Mouse (Mus musculus) thymus, postnatal 10 days (tissue): ENCODE measurements around the gene Fbxo48.

Experiments used
- DNase-seq, 2 experiments: peaks; one replicate each; pipeline ENCODE4 v3.0.0; 2021; ENCODE audit warnings: low spot score in 2 of 2

The Fbxo48 gene

DNA sequence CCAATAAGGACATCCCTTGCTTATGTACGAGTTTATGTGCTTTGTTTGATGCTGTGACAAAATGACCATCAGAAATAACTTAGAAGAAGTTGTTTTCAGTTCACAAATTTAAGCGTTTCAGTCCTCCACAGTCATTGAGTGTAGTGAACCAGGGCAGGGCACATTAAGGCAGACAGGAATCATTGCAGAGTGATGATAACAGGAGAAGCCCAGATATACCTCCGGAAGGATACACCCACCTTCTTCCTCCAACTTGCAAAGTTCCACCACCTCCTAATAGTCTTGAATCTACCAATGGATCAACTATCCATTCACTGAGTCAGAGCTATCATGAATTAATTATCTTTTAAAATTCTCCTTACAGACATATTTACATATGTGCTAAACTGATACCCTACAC is 20.9 kb downstream of the Fbxo48 start:
- no peak for DNase-seq

DNA sequence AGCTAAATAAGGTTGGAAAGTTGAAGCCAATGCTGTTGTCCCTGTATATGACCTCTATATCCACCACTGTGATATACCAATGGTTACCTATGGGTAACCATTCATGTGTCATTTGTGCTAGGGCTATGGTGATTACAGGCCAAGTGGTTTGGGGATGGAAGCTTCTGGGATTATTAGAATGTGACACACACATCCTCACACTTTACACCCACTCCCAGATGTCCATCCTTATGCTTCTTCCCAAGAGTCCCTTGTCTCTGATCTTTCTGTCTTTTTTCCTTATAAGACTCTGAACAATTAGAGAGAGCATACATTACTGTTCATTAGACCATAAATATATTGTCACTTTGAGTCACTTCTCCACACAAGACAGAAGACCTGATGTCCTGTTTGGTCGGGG is 21.9 kb downstream of the Fbxo48 start:
- no peak for DNase-seq

GRCm38 (mm10) chr11:16976937-16977336 is 25.8 kb downstream of the Fbxo48 start:
- no peak for DNase-seq

GRCm38 (mm10) chr11:16977611-16978010 is 26.4 kb downstream of the Fbxo48 start:
- DNase-seq = no peak

- no peak for DNase-seq
Measured at GRCm38 (mm10) chr11:16978161-16978707, 27.1 kb downstream of the Fbxo48 start.

DNA sequence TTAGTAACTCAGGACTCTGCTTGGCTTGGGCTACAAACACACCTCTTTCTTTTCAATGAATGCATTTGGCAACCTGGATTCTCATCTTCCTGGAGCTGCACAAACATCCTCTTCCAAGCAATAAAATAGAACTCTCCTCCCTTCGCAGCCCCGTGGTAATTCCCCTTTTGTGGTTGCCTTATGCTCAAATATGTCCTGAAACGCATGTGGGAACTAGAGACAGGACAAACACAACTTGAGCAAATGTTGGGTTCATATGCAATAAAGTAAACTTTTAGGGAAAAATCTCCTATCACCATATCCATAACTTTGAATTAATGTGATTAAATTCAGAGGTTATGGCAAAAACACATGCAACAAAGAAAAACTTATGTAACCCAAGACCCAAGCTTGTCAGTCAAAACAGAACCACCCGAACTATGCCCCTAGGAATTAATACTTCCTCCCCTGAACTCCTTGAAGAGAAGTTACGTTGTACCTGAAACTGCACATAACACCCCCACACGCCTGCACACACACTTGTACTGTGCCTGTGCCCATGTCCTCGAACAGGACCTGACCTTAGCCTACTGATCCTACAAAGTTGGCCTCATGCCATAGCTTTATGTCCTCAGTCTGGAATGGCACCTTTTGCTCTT is 35.5 kb downstream of the Fbxo48 start:
- DNase-seq = no peak

DNA sequence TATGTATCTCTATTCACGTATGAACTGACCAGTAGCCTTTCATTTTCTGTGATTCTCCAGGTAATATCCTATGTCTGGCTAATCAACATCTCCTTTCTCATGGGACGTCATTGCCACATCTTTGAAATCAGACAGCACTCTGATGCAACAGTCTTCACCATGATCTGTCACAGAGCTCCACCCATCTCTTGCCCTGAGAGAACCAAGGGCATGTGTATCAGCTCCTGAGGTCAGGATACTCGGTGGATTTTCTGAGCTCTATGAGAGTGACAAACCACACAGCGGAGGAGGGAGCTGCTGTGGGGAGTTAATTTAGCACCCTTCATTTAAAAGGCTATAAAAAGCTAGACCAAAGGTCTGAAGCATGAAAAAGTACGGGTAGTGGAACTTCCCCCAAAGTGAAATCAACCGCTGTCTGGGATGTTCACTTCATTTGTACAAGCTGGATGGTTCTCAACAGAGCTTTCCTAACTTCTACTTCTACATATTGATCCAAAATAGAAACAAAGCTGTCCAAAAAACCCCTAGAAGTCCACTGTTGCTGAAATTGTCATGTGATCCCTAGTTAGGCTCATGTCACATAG is 36.7 kb downstream of the Fbxo48 start:
- DNase-seq = no peak

GRCm38 (mm10) chr11:16989885-16990284 is 38.7 kb downstream of the Fbxo48 start:
- DNase-seq = no peak

DNA sequence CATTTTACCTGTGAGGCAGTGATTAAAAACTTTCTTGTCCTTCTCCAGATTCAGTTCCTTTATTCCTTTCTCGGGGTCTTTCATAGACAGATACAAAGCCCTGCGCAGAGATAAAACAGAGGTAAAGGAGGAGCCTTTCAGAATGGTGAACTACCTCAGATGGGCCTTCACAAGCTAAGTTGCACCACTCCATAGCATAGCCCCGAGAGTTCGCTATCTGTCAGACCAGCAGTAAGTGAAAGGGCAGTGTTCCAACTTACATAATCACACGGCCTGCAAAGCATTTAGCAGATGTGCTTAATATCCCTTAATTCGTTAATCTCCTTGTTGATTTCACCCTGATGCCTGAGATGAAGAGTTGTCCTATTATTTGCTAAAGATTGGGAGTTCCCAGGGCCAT is 41.7 kb downstream of the Fbxo48 start:
- DNase-seq = no peak

DNA sequence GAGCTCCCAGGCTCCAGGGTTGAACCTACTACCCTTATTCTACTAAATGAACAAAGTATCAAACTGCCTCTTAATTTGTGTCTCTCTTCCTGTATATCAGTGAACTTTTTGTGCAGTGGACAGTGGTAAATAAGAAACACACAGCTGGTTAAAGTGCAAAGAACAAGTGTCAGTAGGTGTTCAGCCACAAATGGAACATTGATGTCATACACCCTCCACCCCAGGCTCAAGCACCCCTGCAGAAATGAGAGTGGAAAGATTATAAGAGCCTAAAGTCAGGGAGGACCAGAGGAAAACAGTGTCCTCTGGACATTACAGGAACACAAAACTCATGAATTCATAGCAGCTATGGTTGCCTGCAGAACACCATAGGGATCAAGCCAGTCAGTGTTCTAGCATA is 45.6 kb downstream of the Fbxo48 start:
- DNase-seq = no peak

DNA sequence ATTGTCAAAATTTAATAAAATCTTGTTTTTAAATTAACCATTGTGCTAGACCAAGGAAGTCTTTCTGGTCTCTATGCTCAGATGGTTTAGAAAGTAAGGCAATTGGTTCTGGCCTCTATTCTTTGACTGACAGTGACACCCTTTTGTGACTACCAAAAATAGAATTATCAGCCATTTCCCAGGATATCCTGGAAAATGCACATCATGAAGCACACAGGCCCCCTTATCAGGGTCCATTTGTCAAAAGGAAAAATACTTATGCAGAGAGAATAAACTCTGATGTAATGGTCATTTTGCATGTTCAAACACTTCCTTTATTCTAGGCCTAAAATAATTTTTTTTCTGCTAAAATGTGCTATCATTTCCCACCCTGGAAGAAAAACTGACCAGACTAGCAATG is 46.3 kb downstream of the Fbxo48 start:
- DNase-seq = no peak

- DNase-seq = no peak
Measured at GRCm38 (mm10) chr11:16999387-16999786, 48.2 kb downstream of the Fbxo48 start.

- DNase-seq = no peak
Measured at GRCm38 (mm10) chr11:16999933-17000332, 48.8 kb downstream of the Fbxo48 start.

DNA sequence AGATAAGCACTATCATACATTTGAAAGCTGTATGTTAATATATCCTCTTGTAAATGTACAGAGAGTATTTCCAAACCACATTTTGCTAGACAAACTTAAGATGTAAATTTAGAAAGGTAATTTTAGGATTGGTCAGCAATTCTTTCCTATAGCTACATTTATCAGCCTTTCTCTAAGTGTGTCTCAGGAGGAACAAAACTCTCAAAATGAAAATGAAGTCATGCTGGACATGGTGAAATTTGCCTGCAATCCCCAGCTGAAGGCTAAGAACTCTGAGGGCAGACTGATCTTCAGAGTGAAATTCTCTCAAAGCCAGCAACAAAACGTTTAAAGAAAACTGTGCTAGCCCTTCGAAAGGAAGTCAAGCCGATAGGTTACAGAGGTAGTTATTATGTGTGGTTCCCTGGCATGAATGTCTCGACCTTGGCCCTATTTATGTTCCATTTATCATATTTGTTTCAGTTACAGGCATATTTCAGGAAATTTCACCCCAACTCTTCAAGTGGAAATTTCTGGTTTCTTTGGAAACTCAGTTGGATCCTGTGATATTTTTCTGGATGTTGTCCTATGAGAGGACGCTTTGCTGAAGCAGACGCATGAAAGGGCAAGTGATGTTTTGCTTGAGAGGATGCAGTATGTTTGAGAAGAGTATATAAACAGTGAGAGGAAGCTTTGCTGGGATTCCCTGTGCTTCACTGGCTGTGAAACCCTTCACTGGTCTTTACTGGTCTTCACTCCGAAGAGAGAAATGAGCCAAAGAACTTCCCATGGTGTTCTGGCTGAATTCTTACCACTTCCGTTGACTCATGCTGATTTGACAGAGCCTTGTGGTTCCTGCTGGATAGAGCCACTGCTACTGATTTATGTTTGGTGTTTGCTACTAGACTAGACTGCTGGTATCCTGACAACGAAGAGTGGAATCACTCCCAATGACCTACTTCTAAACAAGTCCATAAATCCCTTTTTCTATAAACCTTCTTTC is 49.5 kb downstream of the Fbxo48 start:
- DNase-seq = no peak

- no peak for DNase-seq
Measured at GRCm38 (mm10) chr11:17002739-17003373, 51.7 kb downstream of the Fbxo48 start.

DNA sequence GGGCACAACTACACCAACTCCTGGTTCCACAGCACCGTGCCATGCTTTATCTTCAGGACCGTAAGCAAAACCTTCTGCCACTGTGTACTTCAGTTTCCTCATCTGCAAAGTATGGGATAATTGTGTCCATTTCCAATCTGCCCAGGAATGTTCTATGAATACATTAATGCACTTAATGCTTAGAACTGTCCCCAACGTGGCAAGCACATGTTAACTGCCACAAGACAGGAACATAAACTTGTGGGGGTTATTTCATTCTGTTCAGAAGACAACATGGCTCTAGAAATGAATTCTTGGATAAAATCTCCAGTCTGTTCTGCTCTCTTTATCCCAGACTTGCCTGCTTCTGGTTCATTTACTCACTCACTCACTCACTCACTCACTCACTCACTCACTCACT is 52.6 kb downstream of the Fbxo48 start:
- DNase-seq = no peak
